Mouse (Mus musculus): ENCODE data around the gene Gabrb1. TPM values are rescaled to one million over a fixed set of nuclear protein-coding genes. Genes with fewer than 3 reads are reported as not detected.
A peak's percentile ranks its signal among the peaks of the same experiment; 100 is the strongest.

The Gabrb1 gene
- polyA plus RNA-seq, 1 experiment from 2014 or later, result 0.89 TPM

DNA sequence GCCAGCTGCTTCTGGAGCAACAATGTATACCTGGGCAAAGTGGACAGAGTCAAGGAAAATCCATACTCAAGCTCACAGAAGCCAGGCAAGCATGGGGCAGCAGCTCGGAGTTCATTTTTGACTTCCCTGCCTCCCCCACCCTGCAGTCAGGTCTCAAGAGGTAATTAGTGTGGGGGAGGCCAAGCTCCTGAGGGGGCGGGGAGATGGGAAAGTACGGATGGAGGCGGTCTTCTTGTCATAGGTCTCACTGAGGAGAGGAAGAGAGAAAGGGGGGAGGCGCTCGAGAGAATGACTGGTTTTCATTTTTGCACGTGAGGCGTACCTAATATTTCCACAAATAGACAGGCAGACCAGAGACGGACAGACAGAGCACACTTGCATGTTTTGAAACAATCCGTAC is 1.1 kb upstream of the Gabrb1 start:
- peak overlapping the region; percentile 66; the same call in 1 of the 2 replicates for H3K9ac ChIP-seq (ENCODE audit: low read length)
- H3K4me2 ChIP-seq (ENCODE audit: low read length), result peak overlapping the region; percentile 98
- peak overlapping the region; percentile 67 to 81 for H3K4me3 ChIP-seq (ENCODE audit: control insufficient read depth in 1 of 2, insufficient read depth in 1 of 2, low read depth in 1 of 2, low read length in 2 of 2)
- H3K27ac ChIP-seq (replicated peaks in 1 of 2; ENCODE audit: control insufficient read depth in 1 of 2, insufficient read depth in 1 of 2, low read depth in 2 of 2, low read length in 2 of 2), result no peak overlapping the region
- H3K4me1 ChIP-seq (ENCODE audit: control insufficient read depth in 2 of 2, insufficient read depth in 2 of 2, low read length in 2 of 2), result peaks cover 3 to 6% of the 10 kb centered on the region in 2 experiments; a peak in 2 of 4 replicates
- H3K9me3 ChIP-seq (ENCODE audit: control insufficient read depth, low read length), result no peaks in the 10 kb centered on the region
- WGBS, result 3% methylated on average over 10 of the region's 10 CpGs
- no peaks in the 10 kb centered on the region; the same call in 1 of the 2 replicates for H3K27me3 ChIP-seq (ENCODE audit: control insufficient read depth, insufficient read depth, low read length)
- ATAC-seq (ENCODE audit: insufficient number of reproducible peaks, insufficient read depth, low FRiP score, low read depth), result no peak
- no peaks in the 10 kb centered on the region for H3K36me3 ChIP-seq (ENCODE audit: control insufficient read depth, insufficient read depth, low read length)

- Histone ChIP-seq H3K36me3 (ENCODE audit: control insufficient read depth, insufficient read depth, low read length) (no peaks in the 10 kb centered on the region), H3K4me3 (ENCODE audit: control insufficient read depth in 1 of 2, insufficient read depth in 1 of 2, low read depth in 1 of 2, low read length in 2 of 2) (peak within 1 kb of the TSS; percentile 67 to 81), H3K27ac (replicated peaks in 1 of 2; ENCODE audit: control insufficient read depth in 1 of 2, insufficient read depth in 1 of 2, low read depth in 2 of 2, low read length in 2 of 2) (no peak within 1 kb of the TSS), H3K4me1 (ENCODE audit: control insufficient read depth in 2 of 2, insufficient read depth in 2 of 2, low read length in 2 of 2) (peaks cover 3 to 6% of the 10 kb centered on the region in 2 experiments; a peak in 2 of 4 replicates), H3K9ac (ENCODE audit: low read length) (peak within 1 kb of the TSS; percentile 66), H3K4me2 (ENCODE audit: low read length) (peak within 1 kb of the TSS; percentile 98), H3K9me3 (ENCODE audit: control insufficient read depth, low read length) (no peaks in the 10 kb centered on the region), H3K27me3 (ENCODE audit: control insufficient read depth, insufficient read depth, low read length) (no peaks in the 10 kb centered on the region; the same call in 1 of the 2 replicates)
- WGBS, result 1% methylated on average over 15 of the region's 15 CpGs
- 0 out of 2 replicates have a peak, but pooled peaks have one; percentile 13 for ATAC-seq (ENCODE audit: insufficient number of reproducible peaks, insufficient read depth, low FRiP score, low read depth)
These were observed 193 bp downstream of the Gabrb1 start, which contains the start of gene Gabra4 for GRCm38 (mm10) chr5:71658115-71658497. Gene Gabra4 (minus strand): TSS chr5:71658308.

GRCm38 (mm10) chr5:71665593-71665992 is 7.7 kb downstream of the Gabrb1 start:
- WGBS, result 58% methylated on average over 4 of the region's 4 CpGs
- Histone ChIP-seq H3K9ac (ENCODE audit: low read length) (no peak overlapping the region), H3K4me2 (ENCODE audit: low read length) (no peak overlapping the region), H3K36me3 (ENCODE audit: control insufficient read depth, insufficient read depth, low read length) (no peaks in the 10 kb centered on the region), H3K9me3 (ENCODE audit: control insufficient read depth, low read length) (no peaks in the 10 kb centered on the region), H3K4me1 (ENCODE audit: control insufficient read depth in 2 of 2, insufficient read depth in 2 of 2, low read length in 2 of 2) (no peaks in the 10 kb centered on the region), H3K27me3 (ENCODE audit: control insufficient read depth, insufficient read depth, low read length) (no peaks in the 10 kb centered on the region), H3K4me3 (ENCODE audit: control insufficient read depth in 1 of 2, insufficient read depth in 1 of 2, low read depth in 1 of 2, low read length in 2 of 2) (no peak overlapping the region), H3K27ac (replicated peaks in 1 of 2; ENCODE audit: control insufficient read depth in 1 of 2, insufficient read depth in 1 of 2, low read depth in 2 of 2, low read length in 2 of 2) (no peak overlapping the region)
- ATAC-seq (ENCODE audit: insufficient number of reproducible peaks, insufficient read depth, low FRiP score, low read depth), result no peak

DNA sequence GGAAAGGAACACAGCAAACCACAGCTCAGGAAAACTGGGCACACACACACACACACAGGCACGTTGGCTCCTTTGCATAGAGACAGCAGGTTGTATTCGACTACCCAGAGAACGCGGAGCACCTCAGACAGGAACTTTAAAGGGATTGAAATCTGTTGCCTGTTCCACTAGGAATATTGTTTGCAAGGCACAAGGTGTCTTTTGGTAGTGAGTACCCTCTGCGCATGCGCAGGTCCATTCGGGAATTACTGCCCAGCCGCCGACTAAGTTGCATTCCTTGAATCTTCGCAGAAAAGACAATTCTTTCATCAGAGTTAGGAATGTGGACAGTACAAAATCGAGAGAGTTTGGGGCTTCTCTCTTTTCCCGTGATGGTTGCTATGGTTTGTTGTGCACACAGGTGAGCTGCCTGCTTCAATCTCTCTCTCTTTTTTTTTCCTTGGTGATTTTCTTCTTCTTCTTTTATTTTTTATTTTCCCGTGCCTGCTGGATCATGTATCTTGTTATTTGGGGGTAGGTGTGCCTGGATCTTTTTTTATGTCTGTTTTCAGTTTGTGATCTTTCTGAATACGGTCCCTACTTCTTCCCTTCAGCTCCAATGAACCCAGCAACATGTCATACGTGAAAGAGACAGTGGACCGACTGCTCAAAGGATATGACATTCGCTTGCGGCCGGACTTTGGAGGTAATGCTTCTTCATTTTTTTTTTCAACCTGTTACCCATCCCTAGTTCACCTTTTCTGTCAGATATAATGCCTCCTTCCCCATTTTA is 42.0 kb downstream of the Gabrb1 start:
- H3K4me3 ChIP-seq (ENCODE audit: control insufficient read depth in 1 of 2, insufficient read depth in 1 of 2, low read depth in 1 of 2, low read length in 2 of 2), result peak overlapping the region; percentile 56 to 61
- peaks cover 3 to 7% of the 10 kb centered on the region in 2 experiments; a peak in 1 of 4 replicates for H3K4me1 ChIP-seq (ENCODE audit: control insufficient read depth in 2 of 2, insufficient read depth in 2 of 2, low read length in 2 of 2)
- H3K4me2 ChIP-seq (ENCODE audit: low read length), result peak overlapping the region; percentile 94
- H3K9ac ChIP-seq (ENCODE audit: low read length), result peak overlapping the region; percentile 68
- H3K9me3 ChIP-seq (ENCODE audit: control insufficient read depth, low read length), result no peaks in the 10 kb centered on the region
- peaks cover 10% of the 10 kb centered on the region for H3K27me3 ChIP-seq (ENCODE audit: control insufficient read depth, insufficient read depth, low read length)
- ATAC-seq (ENCODE audit: insufficient number of reproducible peaks, insufficient read depth, low FRiP score, low read depth), result no peak
- 1% methylated on average over 19 of the region's 19 CpGs for WGBS
- H3K27ac ChIP-seq (replicated peaks in 1 of 2; ENCODE audit: control insufficient read depth in 1 of 2, insufficient read depth in 1 of 2, low read depth in 2 of 2, low read length in 2 of 2), result no peak overlapping the region
- H3K36me3 ChIP-seq (ENCODE audit: control insufficient read depth, insufficient read depth, low read length), result no peaks in the 10 kb centered on the region

DNA sequence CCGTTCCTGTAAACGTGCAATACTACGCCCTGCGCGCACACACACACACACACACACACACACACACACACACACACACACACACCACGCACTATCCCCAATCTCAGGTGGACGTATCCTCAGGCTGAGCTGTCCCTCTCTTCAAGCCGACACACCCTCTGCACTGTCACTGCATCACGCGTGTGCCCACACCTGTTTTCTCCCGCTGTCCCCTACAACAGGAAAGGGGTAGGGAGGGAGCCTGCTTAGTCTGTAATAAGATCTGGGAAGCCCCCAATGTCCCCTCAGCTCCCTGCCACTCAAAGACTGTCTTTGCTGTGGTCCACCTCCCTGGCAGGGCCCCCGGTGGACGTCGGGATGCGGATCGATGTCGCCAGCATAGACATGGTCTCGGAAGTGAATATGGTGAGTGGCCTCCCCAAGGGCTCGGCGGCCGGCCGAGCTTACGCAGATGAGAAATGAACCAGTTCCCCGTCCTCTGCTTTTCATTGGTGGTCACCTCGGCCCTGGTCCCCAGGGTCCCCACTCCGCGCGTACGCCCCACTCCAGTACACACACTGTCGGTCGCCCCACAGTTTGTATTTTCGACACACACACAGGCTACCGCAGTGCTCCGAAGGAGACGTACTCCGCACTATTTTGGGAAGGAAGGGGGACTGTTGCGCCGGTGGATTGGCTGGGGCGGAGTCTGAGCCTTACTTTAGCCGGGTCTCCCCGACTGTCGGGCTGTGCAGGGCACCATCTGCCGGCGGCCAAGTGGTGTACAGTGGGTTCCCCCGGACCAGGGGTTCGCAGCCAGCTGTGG is 42.8 kb downstream of the Gabrb1 start:
- Histone ChIP-seq H3K4me3 (ENCODE audit: control insufficient read depth in 1 of 2, insufficient read depth in 1 of 2, low read depth in 1 of 2, low read length in 2 of 2) (peak overlapping the region; percentile 56 to 61), H3K36me3 (ENCODE audit: control insufficient read depth, insufficient read depth, low read length) (no peaks in the 10 kb centered on the region), H3K9ac (ENCODE audit: low read length) (peak overlapping the region; percentile 68), H3K9me3 (ENCODE audit: control insufficient read depth, low read length) (no peaks in the 10 kb centered on the region), H3K4me2 (ENCODE audit: low read length) (peak overlapping the region; percentile 94), H3K27ac (replicated peaks in 1 of 2; ENCODE audit: control insufficient read depth in 1 of 2, insufficient read depth in 1 of 2, low read depth in 2 of 2, low read length in 2 of 2) (no peak overlapping the region), H3K4me1 (ENCODE audit: control insufficient read depth in 2 of 2, insufficient read depth in 2 of 2, low read length in 2 of 2) (peaks cover 3 to 7% of the 10 kb centered on the region in 2 experiments; a peak in 1 of 4 replicates), H3K27me3 (ENCODE audit: control insufficient read depth, insufficient read depth, low read length) (peaks cover 10% of the 10 kb centered on the region)
- WGBS, result 2% methylated on average over 46 of the region's 46 CpGs
- ATAC-seq (ENCODE audit: insufficient number of reproducible peaks, insufficient read depth, low FRiP score, low read depth), result peak; percentile 86

GRCm38 (mm10) chr5:71701273-71701614 is 43.3 kb downstream of the Gabrb1 start:
- 2% methylated on average over 6 of the region's 6 CpGs for WGBS
- peak overlapping the region; percentile 68 for H3K9ac ChIP-seq (ENCODE audit: low read length)
- peaks cover 3 to 7% of the 10 kb centered on the region in 2 experiments; a peak in 1 of 4 replicates for H3K4me1 ChIP-seq (ENCODE audit: control insufficient read depth in 2 of 2, insufficient read depth in 2 of 2, low read length in 2 of 2)
- peaks cover 10% of the 10 kb centered on the region for H3K27me3 ChIP-seq (ENCODE audit: control insufficient read depth, insufficient read depth, low read length)
- peak overlapping the region; percentile 94 for H3K4me2 ChIP-seq (ENCODE audit: low read length)
- no peak overlapping the region for H3K27ac ChIP-seq (replicated peaks in 1 of 2; ENCODE audit: control insufficient read depth in 1 of 2, insufficient read depth in 1 of 2, low read depth in 2 of 2, low read length in 2 of 2)
- no peaks in the 10 kb centered on the region for H3K9me3 ChIP-seq (ENCODE audit: control insufficient read depth, low read length)
- H3K4me3 ChIP-seq (ENCODE audit: control insufficient read depth in 1 of 2, insufficient read depth in 1 of 2, low read depth in 1 of 2, low read length in 2 of 2), result peak overlapping the region; percentile 56 to 61
- no peaks in the 10 kb centered on the region for H3K36me3 ChIP-seq (ENCODE audit: control insufficient read depth, insufficient read depth, low read length)
- ATAC-seq (ENCODE audit: insufficient number of reproducible peaks, insufficient read depth, low FRiP score, low read depth), result 0 out of 2 replicates have a peak, but pooled peaks have one; percentile 54

DNA sequence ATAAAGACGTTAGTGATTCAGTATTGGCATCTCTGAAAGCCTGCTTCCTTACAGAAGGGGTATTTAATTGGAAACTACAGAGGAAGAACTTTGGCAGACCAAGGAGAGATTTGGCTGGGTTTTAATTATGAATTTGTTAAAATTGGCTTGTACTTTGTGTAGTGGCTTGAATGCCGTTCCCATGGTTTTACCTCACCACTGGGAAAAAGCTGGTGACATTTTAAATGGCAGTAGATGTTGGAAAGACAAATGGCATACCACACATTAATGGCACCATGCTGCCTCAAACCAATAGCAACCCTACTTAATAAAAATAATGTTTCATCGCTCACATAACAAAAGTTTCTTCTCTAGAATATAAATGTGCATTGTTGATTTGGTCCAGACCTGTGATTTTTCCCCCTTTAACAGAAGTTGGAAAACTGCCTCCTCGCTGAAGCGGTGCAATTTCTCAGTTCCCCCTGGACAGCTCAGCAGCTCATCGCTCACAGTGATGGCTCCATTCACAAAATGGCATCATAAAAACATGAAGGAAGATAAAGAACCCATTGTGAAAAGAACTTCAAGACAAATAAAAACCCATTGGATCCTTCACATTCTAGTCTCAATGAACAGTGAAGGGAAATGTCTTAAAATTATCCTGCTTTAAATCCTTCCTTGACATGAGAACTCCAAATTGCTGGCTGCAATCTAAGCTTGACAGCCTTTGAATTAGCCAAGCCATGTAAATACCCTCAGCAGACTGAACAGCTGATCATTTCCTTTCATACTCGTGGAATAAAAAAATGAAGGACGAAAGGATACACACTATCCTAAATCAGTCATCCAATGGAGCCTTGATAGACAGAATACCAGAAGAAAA is 75.2 kb downstream of the Gabrb1 start:
- Histone ChIP-seq H3K4me1 (ENCODE audit: control insufficient read depth in 2 of 2, insufficient read depth in 2 of 2, low read length in 2 of 2) (no peaks in the 10 kb centered on the region; a peak in 1 of 4 replicates), H3K36me3 (ENCODE audit: control insufficient read depth, insufficient read depth, low read length) (no peaks in the 10 kb centered on the region), H3K4me2 (ENCODE audit: low read length) (no peak overlapping the region), H3K4me3 (ENCODE audit: control insufficient read depth in 1 of 2, insufficient read depth in 1 of 2, low read depth in 1 of 2, low read length in 2 of 2) (no peak overlapping the region), H3K27me3 (ENCODE audit: control insufficient read depth, insufficient read depth, low read length) (no peaks in the 10 kb centered on the region), H3K9ac (ENCODE audit: low read length) (no peak overlapping the region), H3K9me3 (ENCODE audit: control insufficient read depth, low read length) (no peaks in the 10 kb centered on the region), H3K27ac (replicated peaks in 1 of 2; ENCODE audit: control insufficient read depth in 1 of 2, insufficient read depth in 1 of 2, low read depth in 2 of 2, low read length in 2 of 2) (no peak overlapping the region)
- ATAC-seq (ENCODE audit: insufficient number of reproducible peaks, insufficient read depth, low FRiP score, low read depth), result no peak
- WGBS, result 81% methylated on average over 8 of the region's 8 CpGs
